Mouse (Mus musculus): ENCODE measurements around the gene Fbxw17. TPM values are rescaled to one million over a fixed set of nuclear protein-coding genes. Genes with fewer than 3 reads are reported as not detected.
"Not testable (repeated sequence)": the region's sequence is repeated elsewhere in the genome, so short reads cannot be mapped to it uniquely, and the experiment has no call there.

Gene Fbxw17
- 28.4 and 34.1 TPM in 2 replicates for polyA plus RNA-seq (2015; fragmentation: Nextera tagmentation; extraction: Ambion mirVana)

GRCm38 (mm10) chr13:50417389-50418183, at the start of gene Fbxw17:
Gene Fbxw17 (plus strand): TSS chr13:50417864.
- peak; percentile 86 for ATAC-seq (ENCODE audit: insufficient number of reproducible peaks, low FRiP score, low TSS enrichment, low read depth)
- H3K27ac ChIP-seq, result peak within 1 kb of the TSS; percentile 80
- peak within 1 kb of the TSS; percentile 82 for H3K4me3 ChIP-seq

GRCm38 (mm10) chr13:50372934-50373705, 44.5 kb upstream of the Fbxw17 start:
- not testable (repeated sequence) for H3K36me3 ChIP-seq; H3K27me3 ChIP-seq; ATAC-seq (ENCODE audit: insufficient number of reproducible peaks, low FRiP score, low TSS enrichment, low read depth); H3K9me3 ChIP-seq; H3K4me3 ChIP-seq; H3K9ac ChIP-seq; H3K4me1 ChIP-seq; H3K27ac ChIP-seq; H3K4me2 ChIP-seq
- 79% methylated on average over 5 of the region's 5 CpGs for WGBS

More at GRCm38 (mm10) chr13:50417389-50418183, at the start of gene Fbxw17:
- H3K36me3 ChIP-seq, result peaks cover 13% of the 10 kb centered on the region
- peaks cover 8% of the 10 kb centered on the region for H3K4me1 ChIP-seq
- peak within 1 kb of the TSS; percentile 71 for H3K9ac ChIP-seq
- H3K4me2 ChIP-seq, result peak within 1 kb of the TSS; percentile 54
- H3K27me3 ChIP-seq, result no peaks in the 10 kb centered on the region
- WGBS, result 12% methylated on average over 33 of the region's 35 CpGs
- no peaks in the 10 kb centered on the region for H3K9me3 ChIP-seq

- not testable (repeated sequence) for H3K9ac ChIP-seq; H3K27ac ChIP-seq; ATAC-seq (ENCODE audit: insufficient number of reproducible peaks, low FRiP score, low TSS enrichment, low read depth)
Observed at GRCm38 (mm10) chr13:50389146-50389545, 28.5 kb upstream of the Fbxw17 start.

GRCm38 (mm10) chr13:50418421-50418820, 757 bp downstream of the Fbxw17 start:
- no peak for ATAC-seq (ENCODE audit: insufficient number of reproducible peaks, low FRiP score, low TSS enrichment, low read depth)
- Histone ChIP-seq H3K4me1 (peaks cover 8% of the 10 kb centered on the region), H3K4me2 (peak overlapping the region; percentile 54), H3K27me3 (no peaks in the 10 kb centered on the region), H3K9ac (no peak overlapping the region), H3K27ac (no peak overlapping the region), H3K4me3 (peak overlapping the region; percentile 82), H3K36me3 (peaks cover 19% of the 10 kb centered on the region), H3K9me3 (no peaks in the 10 kb centered on the region)
- WGBS, result 44% methylated on average over 3 of the region's 3 CpGs

More at GRCm38 (mm10) chr13:50389146-50389545, 28.5 kb upstream of the Fbxw17 start:
- not testable (repeated sequence) for H3K27me3 ChIP-seq, H3K4me1 ChIP-seq, H3K4me2 ChIP-seq, H3K9me3 ChIP-seq, H3K36me3 ChIP-seq, H3K4me3 ChIP-seq

GRCm38 (mm10) chr13:50423625-50424209, 6.1 kb downstream of the Fbxw17 start:
- no peak overlapping the region for H3K9ac ChIP-seq
- H3K27me3 ChIP-seq, result no peaks in the 10 kb centered on the region
- ATAC-seq (ENCODE audit: insufficient number of reproducible peaks, low FRiP score, low TSS enrichment, low read depth), result peak; percentile 69; the same call in 1 of the 2 replicates
- H3K36me3 ChIP-seq, result peaks cover 69% of the 10 kb centered on the region
- no peaks in the 10 kb centered on the region for H3K9me3 ChIP-seq
- H3K4me2 ChIP-seq, result no peak overlapping the region
- WGBS, result 80% methylated on average over 8 of the region's 8 CpGs
- H3K27ac ChIP-seq, result no peak overlapping the region
- H3K4me1 ChIP-seq, result peaks cover 1% of the 10 kb centered on the region
- H3K4me3 ChIP-seq, result no peak overlapping the region

DNA sequence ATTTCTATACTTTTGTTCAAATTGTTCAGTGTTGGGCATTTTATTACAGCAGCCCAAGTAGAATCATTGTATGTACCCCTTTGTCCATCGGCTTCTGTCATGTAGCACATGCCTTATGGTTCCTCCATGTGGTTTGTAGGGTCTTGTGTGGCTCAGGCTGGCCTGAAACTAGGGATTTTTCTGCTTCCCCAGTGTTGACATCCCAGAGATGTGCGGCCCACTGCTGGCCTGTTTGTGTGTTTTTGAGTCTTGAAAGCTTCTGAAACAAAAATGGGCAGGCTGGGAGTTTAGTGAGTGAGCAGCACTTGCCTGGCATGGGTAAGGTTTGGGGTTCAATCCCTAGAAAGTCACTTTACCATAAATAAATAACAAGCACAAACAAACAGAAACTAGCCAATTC, 6.9 kb downstream of the Fbxw17 start:
- no peak overlapping the region for H3K27ac ChIP-seq
- H3K4me2 ChIP-seq, result no peak overlapping the region
- no peaks in the 10 kb centered on the region for H3K9me3 ChIP-seq
- WGBS, result 93% methylated on average over 2 of the region's 2 CpGs
- H3K27me3 ChIP-seq, result no peaks in the 10 kb centered on the region
- H3K9ac ChIP-seq, result no peak overlapping the region
- H3K36me3 ChIP-seq, result peaks cover 75% of the 10 kb centered on the region
- H3K4me1 ChIP-seq, result no peaks in the 10 kb centered on the region
- no peak for ATAC-seq (ENCODE audit: insufficient number of reproducible peaks, low FRiP score, low TSS enrichment, low read depth)
- H3K4me3 ChIP-seq, result no peak overlapping the region

DNA sequence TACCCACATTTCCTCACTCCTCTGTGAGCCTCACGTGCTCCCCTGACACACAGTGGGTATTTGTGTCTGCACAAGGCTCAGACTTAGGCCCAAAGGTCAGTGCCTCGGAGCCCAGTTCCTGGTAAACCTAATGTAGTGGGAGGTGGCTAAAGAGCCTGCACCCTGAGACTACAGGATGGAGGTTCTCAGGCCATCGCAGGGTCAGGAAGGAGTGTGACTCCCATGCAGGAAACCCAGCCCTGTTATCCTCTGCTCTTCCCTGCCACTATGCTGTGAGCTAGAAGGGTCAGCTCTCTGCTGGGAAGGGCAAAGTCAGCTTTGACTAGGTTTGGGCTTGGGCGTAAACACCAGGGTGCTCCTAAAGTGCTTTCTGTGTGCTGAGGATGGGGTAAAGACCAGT, 9.0 kb downstream of the Fbxw17 start:
- no peak for ATAC-seq (ENCODE audit: insufficient number of reproducible peaks, low FRiP score, low TSS enrichment, low read depth)
- Histone ChIP-seq H3K27me3 (no peaks in the 10 kb centered on the region), H3K4me3 (no peak overlapping the region), H3K4me2 (no peak overlapping the region), H3K4me1 (no peaks in the 10 kb centered on the region), H3K9me3 (no peaks in the 10 kb centered on the region), H3K36me3 (peaks cover 85% of the 10 kb centered on the region), H3K9ac (no peak overlapping the region), H3K27ac (no peak overlapping the region)
- 89% methylated on average over 4 of the region's 4 CpGs for WGBS

- Histone ChIP-seq H3K36me3 (no peaks in the 10 kb centered on the region), H3K9me3 (no peaks in the 10 kb centered on the region), H3K27ac (no peak within 1 kb of the TSS), H3K27me3 (no peaks in the 10 kb centered on the region), H3K9ac (no peak within 1 kb of the TSS), H3K4me1 (no peaks in the 10 kb centered on the region), H3K4me3 (no peak within 1 kb of the TSS), H3K4me2 (no peak within 1 kb of the TSS)
- ATAC-seq (ENCODE audit: insufficient number of reproducible peaks, low FRiP score, low TSS enrichment, low read depth), result no peak
- 88% methylated on average over 2 of the region's 2 CpGs for WGBS
Observed at GRCm38 (mm10) chr13:50443812-50444211, 26.1 kb downstream of the Fbxw17 start, which contains the start of gene Gm47429. Gene Gm47429 (minus strand): TSS chr13:50443912.

- no peak overlapping the region for H3K9ac ChIP-seq
- no peaks in the 10 kb centered on the region for H3K9me3 ChIP-seq
- no peak for ATAC-seq (ENCODE audit: insufficient number of reproducible peaks, low FRiP score, low TSS enrichment, low read depth)
- no peak overlapping the region for H3K4me2 ChIP-seq
- no peaks in the 10 kb centered on the region for H3K27me3 ChIP-seq
- no peaks in the 10 kb centered on the region for H3K4me1 ChIP-seq
- no peaks in the 10 kb centered on the region for H3K36me3 ChIP-seq
- H3K27ac ChIP-seq, result no peak overlapping the region
- no peak overlapping the region for H3K4me3 ChIP-seq
- 79% methylated on average over 4 of the region's 4 CpGs for WGBS
Observed at GRCm38 (mm10) chr13:50445261-50445660, 27.6 kb downstream of the Fbxw17 start.

DNA sequence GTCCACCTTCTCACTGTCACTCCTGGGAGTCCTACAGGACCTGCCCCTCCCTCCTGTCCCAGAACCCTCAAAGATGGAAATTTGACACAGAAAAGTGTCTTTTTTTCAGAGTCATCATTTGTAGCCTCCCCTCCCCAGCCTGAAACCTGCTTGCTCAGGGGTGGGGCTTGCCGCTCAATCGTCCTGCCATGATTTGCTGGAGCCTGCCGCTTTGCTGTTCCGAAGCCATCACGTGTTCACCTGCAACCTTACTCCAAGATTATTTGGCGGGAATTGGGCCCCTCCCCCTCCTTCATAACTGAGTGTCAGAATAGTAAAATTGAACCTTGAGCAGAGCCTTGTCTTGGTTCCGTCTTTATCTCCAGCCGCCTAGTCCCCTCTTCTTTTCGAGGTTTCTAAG, 34.6 kb downstream of the Fbxw17 start:
- not testable (repeated sequence) for H3K27me3 ChIP-seq; H3K4me2 ChIP-seq; H3K9ac ChIP-seq; H3K4me3 ChIP-seq; H3K4me1 ChIP-seq; H3K27ac ChIP-seq; H3K9me3 ChIP-seq; H3K36me3 ChIP-seq; ATAC-seq (ENCODE audit: insufficient number of reproducible peaks, low FRiP score, low TSS enrichment, low read depth)
- WGBS, result 70% methylated on average over 9 of the region's 9 CpGs

- Histone ChIP-seq H3K36me3 (no peaks in the 10 kb centered on the region), H3K27me3 (no peaks in the 10 kb centered on the region), H3K27ac (no peak overlapping the region), H3K9ac (no peak overlapping the region), H3K9me3 (no peaks in the 10 kb centered on the region), H3K4me3 (no peak overlapping the region), H3K4me1 (no peaks in the 10 kb centered on the region), H3K4me2 (no peak overlapping the region)
- WGBS, result 22% methylated on average over 4 of the region's 4 CpGs
- ATAC-seq (ENCODE audit: insufficient number of reproducible peaks, low FRiP score, low TSS enrichment, low read depth), result no peak
Observed at GRCm38 (mm10) chr13:50453426-50453825, 35.8 kb downstream of the Fbxw17 start.

DNA sequence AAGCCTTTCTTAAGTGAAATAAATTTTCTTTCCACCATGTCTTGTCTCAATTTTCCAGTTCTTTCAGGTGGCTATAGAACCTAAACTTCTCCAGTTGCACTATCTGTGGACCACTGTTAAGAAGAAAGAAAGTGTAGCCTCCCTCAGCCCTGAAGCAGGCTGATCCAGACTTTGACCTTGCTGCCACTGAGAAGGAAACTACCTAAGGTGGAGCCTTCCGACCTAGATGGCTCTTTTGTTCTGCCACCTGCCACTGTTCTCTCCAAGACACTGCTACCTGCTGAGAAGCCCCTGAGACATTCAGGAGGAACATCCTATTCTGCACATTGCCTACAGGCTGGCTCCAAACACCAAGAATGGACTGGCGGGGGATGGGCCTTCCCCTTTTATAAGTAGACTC, 42.8 kb downstream of the Fbxw17 start:
- H3K36me3 ChIP-seq; H3K27me3 ChIP-seq; H3K4me1 ChIP-seq; ATAC-seq (ENCODE audit: insufficient number of reproducible peaks, low FRiP score, low TSS enrichment, low read depth); H3K4me2 ChIP-seq; H3K9me3 ChIP-seq; H3K4me3 ChIP-seq; H3K9ac ChIP-seq; H3K27ac ChIP-seq: not testable (repeated sequence)
- 71% methylated on average over 2 of the region's 2 CpGs for WGBS

Data from limb, embryonic 15.5 days (tissue).